Mouse (Mus musculus) cerebellum, adult 11-12 months (tissue): ENCODE measurements around the gene Zfp111.

Experiments used
- DNase-seq: peaks from one replicate; pipeline ENCODE4 v3.0.0; 2022

Zfp111 gene

DNA sequence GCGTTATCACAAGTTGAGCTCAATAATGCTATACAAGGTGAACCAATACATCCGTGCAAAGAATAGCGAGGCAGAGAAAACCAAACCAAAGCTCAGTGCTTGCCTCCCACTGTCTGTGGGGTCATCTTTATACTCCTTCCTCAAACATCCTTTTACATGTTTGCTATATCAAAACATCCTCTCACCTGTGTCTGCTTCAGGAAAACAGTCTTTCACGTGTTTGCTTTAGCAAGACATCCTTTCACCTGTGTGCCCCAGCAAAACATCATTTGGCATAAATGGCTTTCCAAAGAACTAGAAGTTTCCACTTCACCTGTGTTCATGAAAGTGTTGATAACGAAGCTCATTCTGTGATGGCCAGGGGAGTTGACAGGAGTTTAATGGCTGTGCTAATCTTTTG lies at the start of gene Zfp111:
Gene Zfp111, minus strand, starts transcription at position 101 of the 400 bp plus-strand sequence.
- DNase-seq, result no peak

DNA sequence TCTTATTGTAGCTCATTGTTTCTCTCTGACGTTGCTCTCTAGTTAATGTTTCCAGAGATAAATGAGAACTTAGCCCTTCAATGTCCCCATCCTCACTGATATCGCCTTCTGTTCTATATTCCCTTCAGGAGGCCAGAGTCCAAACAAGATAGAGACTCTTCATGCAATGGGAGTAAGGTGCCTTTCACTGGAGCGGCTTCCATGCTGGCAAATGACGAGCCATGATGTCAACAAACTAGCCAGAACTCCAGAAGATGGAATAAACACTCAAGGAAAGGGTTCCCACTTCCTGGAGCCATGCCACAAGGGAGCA lies 48.7 kb upstream of the Zfp111 start:
- no peak for DNase-seq

DNA sequence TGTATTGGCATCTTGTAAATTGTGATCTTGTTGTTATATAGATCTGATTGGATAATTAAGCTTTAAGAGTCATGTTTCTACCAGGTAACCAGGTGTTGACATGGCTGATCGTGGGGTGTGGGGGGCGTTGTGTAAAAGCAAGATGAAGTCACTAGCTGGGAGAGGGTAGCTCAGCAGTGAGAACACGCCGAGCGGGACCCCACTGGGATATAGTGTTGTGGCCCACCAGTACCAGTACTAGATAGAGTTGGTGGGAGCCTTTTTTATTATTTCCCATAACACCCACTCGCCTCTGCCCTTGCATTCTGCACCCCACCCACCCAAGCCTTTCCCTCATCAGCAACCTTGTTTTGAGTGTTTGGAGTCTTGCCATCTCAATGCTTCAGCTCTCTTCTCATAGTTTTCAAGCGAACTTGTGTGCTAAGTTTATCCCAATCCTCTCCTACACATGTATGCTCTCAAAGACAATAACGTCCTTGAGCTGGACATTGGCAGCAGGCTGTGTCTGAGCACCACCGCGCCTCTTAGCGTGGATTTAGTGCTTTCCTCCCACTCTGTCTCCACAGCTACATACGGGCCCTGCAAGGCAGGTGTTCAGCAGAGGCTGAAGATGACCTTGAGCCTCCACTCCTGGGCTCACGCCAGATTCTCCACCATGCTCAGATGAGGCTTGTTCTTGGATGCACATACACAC lies 48.2 kb upstream of the Zfp111 start:
- no peak for DNase-seq

DNA sequence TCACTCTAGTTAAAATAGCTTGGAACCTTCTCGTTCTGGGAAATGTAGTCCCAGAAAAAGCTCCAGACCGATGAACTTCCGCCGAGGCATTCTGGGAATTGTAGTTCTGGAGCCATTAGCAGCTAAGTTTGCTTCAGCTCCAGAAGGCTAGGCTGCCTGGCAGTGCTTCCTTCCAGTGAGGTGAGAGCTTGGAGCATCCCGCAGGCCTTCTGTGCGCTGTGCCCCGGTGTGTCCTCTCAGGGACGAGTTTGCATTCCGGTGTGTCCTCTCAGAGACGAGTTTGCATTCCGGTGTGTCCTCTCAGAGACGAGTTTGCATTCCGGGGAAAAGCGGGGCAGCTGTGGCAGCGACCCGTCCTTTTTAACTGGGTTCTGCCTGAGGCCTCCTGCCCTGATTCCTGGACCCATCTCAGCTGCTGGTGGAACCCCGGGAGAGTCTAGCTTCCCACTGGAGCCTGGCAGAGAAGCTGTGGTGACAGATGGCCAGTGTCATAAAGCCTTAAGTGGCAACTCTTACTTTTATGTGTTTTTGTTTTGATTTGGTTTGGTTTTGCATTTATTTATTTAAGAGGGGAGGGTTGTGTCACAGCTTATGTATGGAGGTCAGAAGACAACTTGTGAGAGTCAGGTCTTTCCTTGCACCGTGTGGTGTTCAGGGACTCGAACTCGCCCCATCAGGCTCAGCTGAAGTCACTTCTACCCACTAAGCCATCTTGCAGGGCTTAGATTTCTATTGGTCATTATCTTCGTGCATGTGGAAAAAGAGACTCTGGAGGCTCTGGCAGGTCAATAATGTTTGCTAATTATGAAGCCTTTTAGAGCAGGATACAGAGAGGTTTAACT lies 43.6 kb upstream of the Zfp111 start, which contains the start of gene Zfp108:
Gene Zfp108, plus strand, starts transcription at position 162 of the 842 bp plus-strand sequence.
- peak; percentile 89 for DNase-seq

DNA sequence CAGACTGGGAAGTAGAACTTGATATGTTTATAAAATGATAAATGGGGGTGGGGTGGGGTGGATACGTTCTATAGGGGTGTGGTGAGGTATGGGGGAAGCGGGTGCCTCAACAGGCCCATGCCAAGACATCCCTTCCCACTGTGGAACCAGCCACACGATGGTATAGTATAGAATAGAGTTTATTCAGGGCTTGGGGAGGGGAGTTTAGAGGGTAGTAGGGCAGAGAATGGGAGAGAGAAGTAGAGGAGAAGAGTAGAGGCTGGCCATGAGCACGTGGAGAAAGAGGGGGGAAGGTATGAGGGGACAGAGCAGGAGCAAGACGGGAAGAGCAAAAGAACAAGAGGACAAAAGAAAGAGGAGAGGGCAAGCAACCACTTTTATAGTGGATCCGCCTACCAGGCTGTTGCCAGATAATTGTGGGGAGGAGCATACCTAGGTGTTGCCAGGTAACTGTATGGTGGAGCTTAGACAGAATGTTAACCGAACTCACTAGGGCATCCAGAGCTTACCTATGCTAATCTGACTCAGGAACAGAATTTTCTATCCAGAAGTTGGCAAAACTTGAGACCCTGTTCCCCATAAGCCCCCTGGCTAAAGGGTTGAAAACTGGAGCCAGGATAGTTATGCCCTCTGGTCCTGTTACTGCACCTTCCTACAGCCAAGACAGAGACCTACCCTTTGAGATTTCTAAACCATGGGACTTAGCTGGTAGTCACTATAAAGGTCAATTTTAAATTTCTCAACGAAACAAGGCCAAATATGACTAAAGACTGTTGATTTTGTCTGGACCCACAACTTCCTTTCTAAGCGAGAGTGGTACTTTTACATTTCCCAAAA lies 42.8 kb upstream of the Zfp111 start:
- no peak for DNase-seq

DNA sequence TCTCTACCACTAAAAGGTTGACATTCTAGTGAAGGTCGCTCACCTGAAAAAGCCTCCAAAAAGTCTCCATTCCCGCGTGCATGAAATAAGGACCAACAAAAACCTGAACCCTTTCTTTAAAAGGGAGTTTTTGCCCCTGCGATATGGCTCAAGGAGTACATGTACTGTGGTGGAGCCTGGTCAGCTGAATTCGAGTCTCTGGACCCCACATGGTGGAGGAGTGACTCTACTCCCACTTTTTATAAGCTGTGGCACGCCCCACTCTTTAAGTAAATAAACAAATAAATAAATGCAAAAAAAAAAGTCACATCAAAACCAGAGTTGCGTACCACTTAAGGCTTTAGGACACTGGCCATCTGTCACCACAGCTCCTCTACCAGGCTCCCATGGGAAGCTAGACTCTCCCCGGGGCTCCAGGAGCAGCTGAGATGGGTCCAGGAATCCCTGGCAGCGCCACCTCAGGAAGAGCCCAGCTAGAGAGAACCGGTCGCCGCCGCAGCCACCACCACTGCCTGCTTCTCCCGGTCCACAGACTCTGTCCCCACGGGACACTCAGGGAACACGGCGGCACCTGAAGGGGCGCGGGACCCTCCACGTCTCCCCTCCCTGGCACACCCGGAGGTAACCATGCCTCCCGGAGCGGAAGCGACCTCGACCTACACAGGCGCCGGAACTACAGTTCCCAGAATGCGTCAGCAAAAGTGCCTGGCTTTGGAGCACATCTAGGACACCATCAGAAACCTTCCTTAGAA lies 26.0 kb upstream of the Zfp111 start, which contains the start of gene Zfp109:
Gene Zfp109, minus strand, starts transcription at position 521 of the 752 bp plus-strand sequence.
- peak; percentile 67 for DNase-seq

DNA sequence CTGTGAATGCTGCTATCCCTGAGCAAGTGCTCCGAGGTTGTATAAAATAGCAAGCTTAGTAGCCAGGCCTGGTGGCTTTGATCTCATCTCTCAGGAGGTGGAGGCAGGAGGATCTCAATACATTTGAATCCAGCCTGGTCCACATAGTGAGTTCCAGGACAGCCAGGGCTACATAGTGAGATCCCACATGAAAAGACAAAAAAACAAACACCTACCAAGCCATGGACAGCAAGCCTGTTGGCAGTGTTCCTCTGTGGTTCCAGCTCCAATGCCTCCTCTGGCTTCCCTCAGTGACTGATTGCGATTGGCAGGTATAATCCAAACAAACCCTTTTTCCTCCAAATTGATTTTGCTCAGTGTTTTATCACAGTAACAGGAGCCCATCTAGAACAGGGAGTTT lies 947 bp downstream of the Zfp111 start:
- DNase-seq, result no peak

DNA sequence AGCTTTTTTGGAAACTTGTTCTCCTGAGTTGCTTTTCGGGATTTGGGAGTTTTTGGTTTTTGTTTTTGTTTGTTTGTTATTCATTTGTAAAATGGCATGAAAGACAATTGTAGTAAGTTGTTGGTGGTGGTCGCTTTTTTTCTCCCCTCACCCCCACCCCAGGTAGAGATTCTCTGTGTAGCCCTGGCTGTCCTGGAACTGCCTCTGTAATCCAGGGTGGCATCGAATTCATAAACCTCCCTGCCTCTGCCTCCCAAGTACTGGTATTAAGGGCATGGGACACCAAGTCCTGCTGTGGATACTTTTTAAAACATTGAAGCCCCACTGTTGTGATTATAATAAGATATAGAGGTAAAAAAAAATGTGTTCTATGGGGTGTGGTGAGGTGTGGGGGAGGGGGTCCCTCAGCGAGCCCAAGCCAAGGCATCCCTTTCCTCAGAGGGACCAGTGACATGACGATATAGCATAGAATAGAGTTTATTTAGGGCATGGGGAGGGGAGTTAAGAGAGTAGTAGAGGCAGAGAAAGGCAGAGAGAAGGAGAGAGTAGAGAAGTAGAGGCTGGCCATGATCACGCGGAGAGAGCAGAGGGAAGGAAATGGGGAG lies 2.9 kb downstream of the Zfp111 start:
- peak; percentile 33 for DNase-seq

DNA sequence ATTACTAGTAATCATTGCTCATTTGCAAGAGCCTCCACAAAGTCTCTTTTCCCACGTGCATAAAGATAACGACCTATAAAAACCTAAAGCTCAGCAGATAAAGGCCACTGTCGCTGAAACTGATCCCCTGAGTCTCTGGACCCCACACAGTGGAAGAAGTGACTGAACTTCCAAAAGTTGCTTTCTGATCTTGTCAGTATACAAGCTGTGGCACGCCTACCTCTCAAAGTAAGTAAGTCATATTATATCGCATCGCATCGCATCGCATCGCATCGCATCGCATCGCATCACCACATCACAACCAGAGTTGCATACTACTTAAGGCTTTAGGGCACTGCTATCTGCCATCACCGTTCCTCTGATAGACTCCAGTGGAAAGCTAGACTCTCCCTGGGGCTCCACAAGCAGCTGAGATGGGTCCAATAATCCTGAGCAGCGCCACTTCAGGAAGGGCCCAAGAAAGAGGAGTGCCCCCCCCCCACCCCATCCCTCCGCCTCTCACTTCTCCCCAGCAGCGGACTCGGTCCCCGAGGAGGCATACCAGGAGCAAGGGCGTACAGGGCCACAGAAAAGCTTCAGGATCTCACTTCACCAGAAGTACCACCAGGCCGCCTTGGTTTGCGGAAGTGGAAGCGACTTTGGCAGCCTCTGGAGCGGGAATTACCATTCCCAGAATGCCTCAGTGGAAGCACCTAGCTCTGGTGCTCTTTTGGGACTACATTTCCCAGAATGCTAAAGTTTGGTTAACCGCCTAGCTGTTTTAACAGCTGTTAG lies 3.6 kb downstream of the Zfp111 start:
- peak; percentile 73 for DNase-seq

DNA sequence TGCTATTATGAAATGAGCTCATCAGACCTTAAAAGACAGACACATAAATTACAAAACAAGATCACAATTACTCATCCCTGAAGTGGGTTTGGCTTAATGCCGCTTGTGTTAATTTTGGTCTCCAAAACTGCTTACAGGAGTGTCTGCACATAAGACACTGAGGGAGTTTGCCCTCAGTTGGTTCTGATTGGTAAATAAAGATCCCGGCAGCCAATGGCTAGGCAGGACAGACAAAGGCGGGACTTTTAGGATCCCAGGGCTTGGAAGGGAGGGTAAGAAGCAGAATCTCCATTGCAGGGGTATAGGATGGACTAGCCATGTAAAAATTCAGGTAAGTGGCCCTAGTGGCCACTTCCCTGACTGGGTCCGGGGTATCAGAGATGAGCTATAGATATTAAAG lies 14.3 kb downstream of the Zfp111 start:
- DNase-seq, result no peak

DNA sequence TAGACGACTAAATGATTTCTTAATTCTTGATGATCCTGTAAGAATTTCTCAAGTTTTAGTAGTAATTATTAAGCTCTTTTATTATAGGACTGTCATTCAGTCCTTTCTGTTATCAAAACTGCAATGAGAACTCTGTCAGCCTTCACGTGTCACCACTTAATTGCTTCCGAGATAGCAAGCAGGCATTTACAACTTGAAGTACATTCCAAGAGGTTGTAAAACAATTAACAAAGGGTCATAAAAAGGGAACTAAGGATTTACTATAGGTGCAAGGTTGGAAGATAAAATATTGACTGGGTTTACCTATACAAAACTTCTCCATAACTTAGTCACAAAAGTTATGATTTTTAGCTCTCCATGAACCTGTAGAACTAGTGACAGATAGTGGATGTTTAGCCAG lies 18.1 kb downstream of the Zfp111 start:
- DNase-seq, result no peak

DNA sequence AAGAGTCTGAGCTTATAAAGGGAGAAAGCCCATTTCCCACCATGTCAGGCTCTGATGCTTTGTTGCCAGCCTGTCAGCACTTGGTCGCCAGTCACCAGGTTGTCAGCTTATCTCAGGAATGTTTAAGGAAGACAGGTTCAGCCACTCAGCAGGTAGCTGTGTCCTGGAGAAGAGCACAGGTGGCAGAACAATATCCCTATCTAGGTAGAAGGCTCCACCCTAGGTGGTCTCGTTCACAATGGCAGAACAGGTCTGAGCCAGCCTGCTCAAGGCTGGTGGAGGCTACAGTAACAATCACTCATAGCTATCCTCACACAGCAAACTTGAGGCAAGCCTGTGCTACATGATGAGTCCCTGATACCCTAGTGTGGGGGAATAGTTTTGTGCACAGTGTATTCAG lies 19.9 kb downstream of the Zfp111 start:
- DNase-seq, result no peak

DNA sequence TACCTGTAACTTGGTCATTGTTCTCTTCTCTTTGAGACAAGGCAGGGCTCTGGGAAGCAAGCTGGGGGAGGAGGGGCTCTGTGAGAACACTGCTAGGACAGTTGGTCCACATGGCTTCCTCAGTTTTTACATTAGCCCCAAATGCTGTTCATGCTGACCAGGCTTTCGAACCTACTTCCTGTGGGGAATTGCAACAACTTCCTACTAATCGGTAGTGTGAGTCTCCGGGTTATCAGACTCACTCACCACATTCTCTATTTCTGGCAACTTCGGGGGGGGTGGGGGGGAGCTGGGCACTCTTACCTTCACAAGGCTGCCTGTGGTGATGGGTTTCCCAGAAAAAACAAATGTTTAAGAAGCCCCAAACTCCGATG lies 21.7 kb downstream of the Zfp111 start:
- DNase-seq, result no peak

DNA sequence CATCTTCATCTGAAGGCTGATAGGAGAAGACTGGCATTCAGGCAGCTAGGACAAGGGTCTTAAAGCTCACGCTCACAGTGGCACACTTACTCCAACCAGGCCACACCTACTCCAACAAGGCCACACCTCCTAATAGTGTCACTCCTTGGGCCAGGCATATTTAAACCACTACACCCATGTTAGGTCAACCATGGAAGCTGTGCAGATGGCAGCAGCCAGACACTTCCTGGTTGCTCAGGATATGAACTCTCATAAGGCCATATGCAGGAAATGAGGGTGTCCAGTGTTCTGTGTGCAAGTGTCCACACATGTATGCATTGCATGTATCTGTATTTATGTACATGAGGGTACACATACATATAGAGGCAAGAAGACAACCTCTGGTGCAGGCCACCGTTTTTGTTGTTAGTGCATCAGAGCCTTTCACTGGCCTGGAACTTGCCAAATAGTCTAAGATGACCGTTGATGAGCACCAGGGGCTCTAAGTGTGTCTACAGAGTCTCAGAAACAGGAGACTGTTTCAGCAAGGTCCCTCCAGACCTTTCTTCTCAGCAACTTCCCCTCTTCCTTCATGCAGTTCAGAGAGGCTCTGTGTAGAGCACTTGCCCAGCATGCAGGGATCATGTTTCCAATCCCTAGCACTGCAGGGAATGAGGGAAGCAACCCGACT lies 22.2 kb downstream of the Zfp111 start:
- no peak for DNase-seq

DNA sequence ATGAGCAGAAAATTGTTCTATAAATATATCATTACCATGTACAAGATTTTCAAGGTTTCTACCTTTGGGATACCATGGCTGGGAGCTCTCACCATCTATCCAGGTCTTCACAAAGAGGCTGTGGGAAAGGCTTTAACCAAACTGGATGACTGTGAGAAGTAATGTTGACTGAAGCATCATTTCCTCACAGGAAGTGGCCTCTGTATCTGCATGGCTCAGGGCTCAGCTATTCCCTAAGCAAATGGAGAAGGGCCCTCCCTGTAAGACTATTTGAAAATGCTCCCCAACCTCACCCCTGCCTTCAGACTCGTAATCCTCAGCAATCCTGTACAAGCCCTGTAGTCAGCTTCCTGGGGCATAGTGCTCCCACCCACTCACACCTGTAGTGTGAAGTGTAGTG lies 23.6 kb downstream of the Zfp111 start:
- no peak for DNase-seq

DNA sequence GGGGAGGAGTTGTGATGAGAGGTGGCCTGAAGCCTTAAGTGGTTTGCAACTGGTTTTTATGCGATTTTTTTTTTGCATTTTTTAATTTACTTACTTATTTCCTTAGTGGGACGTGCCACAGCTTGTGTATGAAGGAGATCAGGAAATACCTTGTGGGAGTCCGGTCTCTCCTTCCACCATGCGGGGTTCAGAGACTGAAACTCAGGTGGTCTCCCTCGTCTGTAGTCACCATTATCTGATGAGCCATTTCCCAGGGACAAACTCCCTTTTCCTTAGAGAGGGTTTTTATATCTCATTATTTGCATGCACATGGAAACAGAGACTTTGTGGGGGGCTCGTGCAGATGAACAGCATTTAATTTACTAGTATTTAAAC lies 35.9 kb downstream of the Zfp111 start:
- no peak for DNase-seq

DNA sequence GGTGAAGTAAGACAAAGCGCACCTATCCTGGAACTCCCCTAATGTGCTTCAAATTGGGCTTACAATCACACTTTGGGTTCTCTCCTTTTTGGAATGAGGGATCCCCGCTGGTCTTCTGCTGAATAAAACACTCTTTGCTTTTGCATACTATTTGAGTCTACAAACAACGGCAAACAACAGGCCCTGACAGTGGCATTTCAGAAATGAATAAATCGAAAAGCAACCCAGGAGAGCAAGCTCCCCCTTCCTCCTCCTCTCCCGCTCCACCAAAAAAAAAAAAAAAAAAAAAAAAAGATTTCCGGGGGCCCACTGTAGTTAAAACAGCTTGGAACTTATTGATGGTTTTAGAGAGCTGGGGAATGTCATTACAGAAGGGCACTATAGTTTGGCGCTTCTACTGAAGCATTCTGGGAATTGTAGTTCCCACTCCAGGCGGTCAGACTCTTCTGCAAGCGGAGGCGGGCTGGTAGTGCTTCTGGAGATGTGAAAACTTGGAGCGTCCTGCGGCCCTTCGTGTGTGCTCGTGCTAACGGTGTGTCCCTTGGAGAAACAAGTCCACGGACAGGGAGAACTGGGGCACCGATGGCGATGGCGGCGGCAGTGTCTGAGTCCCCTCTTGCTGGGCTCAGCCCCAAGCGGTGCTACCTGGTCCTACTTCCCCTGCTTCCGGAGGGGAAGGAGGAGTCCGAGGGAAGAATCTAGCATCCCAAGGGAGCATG lies 36.5 kb downstream of the Zfp111 start, which contains the start of gene Zfp114:
Gene Zfp114, plus strand, starts transcription at position 443 of the 719 bp plus-strand sequence.
- DNase-seq, result peak; percentile 81

DNA sequence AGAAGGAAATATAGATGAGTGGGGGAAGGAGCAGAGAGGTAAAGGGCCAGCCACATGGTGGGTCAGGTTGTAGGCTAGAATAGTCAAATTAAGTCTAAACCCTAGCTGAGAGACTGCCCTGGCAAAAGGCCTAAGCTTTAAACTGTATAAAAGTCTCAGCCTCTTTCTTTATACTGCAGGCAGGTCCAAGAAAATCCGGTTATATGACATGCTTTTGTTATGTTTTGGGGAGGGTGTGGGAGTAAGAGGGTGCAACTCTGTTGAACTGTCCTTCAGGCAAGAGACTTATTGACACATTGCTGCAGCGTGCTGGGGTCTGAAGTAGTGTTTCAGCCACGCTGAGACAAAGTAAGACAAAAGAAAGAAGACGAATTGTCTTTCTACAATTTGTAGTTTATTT lies 39.1 kb downstream of the Zfp111 start:
- DNase-seq, result no peak

DNA sequence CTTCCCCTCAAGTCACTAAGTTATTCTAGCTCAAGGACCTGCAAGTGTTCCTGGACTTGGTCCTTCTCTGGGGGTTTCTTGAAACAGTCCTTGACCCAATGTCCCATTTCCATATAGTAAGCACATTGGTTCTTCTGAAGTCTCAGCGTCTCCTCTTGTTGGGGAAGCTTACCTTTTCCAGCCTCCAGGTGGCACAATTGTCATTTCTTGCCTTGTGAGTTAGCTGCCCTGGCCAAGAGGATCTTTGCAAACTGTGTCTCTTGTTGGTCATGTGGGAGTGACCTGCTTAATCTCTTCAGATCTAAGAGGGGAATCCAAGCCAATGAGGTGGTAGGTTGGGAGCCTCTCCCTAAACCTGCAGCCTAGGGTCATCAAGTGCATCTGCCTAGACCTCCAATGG lies 58.0 kb downstream of the Zfp111 start:
- DNase-seq, result no peak
